In the genomic region with DNA sequence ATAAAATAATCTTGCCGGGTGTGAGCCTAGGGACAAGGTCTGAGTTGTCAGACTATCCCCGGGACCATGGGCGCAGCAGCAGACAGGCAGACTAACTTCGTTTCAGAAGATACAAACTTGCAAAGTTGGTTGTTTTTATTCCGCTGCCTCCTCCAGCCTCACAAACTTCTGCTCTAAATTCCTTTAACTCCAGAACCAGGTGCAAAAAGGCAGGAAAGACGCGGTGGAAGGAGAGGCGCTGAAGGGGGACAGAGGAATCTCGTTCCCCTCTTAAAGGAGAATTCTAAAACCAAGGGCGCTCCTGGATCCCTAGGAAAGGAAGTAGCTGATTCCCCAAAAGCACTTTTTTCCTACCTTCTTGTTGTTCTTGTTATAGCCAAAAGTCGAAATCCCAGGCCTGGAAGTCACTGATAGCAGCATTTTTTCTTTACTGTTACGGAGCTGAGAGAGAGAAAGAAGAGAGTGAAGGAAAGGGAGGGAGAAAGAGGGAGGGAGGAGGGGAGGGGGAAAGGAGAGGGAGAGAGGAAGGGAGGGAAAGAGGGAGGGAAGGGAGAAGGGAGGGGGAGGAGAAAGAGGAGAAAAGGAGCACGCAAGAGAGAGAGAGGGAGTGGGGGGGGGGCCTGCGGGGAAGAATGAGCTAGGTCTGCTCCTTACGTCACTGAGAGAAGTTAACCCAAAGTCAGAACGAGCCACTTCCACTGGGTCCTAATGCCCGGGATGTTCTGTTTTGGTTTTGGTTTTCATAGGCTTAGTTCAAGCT, we compare ENCODE assay signal across 9 mouse cellular contexts. TPM values are rescaled to one million over a fixed set of nuclear protein-coding genes. Genes with fewer than 3 reads are reported as not detected.
A peak's percentile ranks its signal among the peaks of the same experiment; 100 is the strongest.
DNase-seq lines count a peak whose midpoint lies in the region; ATAC-seq and TF ChIP-seq lines count a peak whose summit lies in the region.
"Had no signal": no experiment of that assay in that cellular context is flagged by ENCODE, and none has a peak within 500 bp of the region (broad histone marks: within the 10 kb centered on the region; RNA-seq: fewer than 3 reads in every experiment).

No protein-coding gene starts in this region.

- WGBS in forebrain, embryonic 10.5 days: 1% methylated on average over 17 of the region's 17 CpGs
- WGBS in liver, embryonic 16.5 days (ENCODE audit: insufficient replicate concordance): under 1% methylated on average over 17 of the region's 17 CpGs
- WGBS in neural tube, embryonic 11.5 days: under 1% methylated on average over 17 of the region's 17 CpGs

- H3K27me3 ChIP-seq in ES-Bruce4 (ENCODE audit: control insufficient read depth, insufficient read depth, low read length, poor library complexity, severe bottlenecking): no peaks in the 10 kb centered on the region
- H3K27me3 ChIP-seq in forebrain, embryonic 10.5 days (ENCODE audit: poor library complexity, severe bottlenecking): no peaks in the 10 kb centered on the region
- no peaks in the 10 kb centered on the region for H3K27me3 ChIP-seq in liver, embryonic 16.5 days (ENCODE audit: control insufficient read depth, insufficient read depth, low read depth, low read length)
- no peaks in the 10 kb centered on the region for H3K27me3 ChIP-seq in neural tube, embryonic 11.5 days (ENCODE audit: control insufficient read depth, insufficient read depth, low read length)
- H3K27me3 ChIP-seq in testis, adult 2 months (ENCODE audit: control insufficient read depth, insufficient read depth, low read length): no peaks in the 10 kb centered on the region

- H3K27ac ChIP-seq in ES-Bruce4 (ENCODE audit: insufficient read depth, low read length): peak overlapping the region; percentile 85
- H3K27ac ChIP-seq in brown adipose tissue, adult 24 weeks (replicated peaks; ENCODE audit: low read depth, low read length): peak overlapping the region; percentile 76
- H3K27ac ChIP-seq in forebrain, embryonic 10.5 days: peak overlapping the region; percentile 88
- H3K27ac ChIP-seq in liver, embryonic 16.5 days (ENCODE audit: low read length): peak overlapping the region; percentile 46
- H3K27ac ChIP-seq in neural tube, embryonic 11.5 days (ENCODE audit: low read depth, low read length): peak overlapping the region; percentile 7; the same call in 1 of the 2 replicates
- peak overlapping the region; percentile 77 for H3K27ac ChIP-seq in testis, adult 2 months (ENCODE audit: control insufficient read depth, insufficient read depth, low read depth, low read length)

- peak; percentile 86 for DNase-seq in forebrain, embryonic 10.5 days (ENCODE audit: extremely low spot score, low spot score)
- peak; percentile 79 for DNase-seq in heart, postnatal 10 days
- peak; percentile 79 to 87 for DNase-seq in kidney, postnatal 25 days
- DNase-seq in neural tube, embryonic 11.5 days (ENCODE audit: low spot score): peak; percentile 81

- no peak for TF ChIP-seq EP300 in ES-Bruce4 (IDR thresholded peaks at IDR 0.05; ENCODE audit: insufficient read depth, low read depth, low read length)

- H3K9me3 ChIP-seq in ES-Bruce4 (replicated peaks; ENCODE audit: control insufficient read depth, insufficient read depth, low read length, poor library complexity, severe bottlenecking): no peaks in the 10 kb centered on the region
- no peaks in the 10 kb centered on the region for H3K9me3 ChIP-seq in forebrain, embryonic 10.5 days
- H3K9me3 ChIP-seq in liver, embryonic 16.5 days (replicated peaks; ENCODE audit: control insufficient read depth, low read length): no peaks in the 10 kb centered on the region
- no peaks in the 10 kb centered on the region for H3K9me3 ChIP-seq in neural tube, embryonic 11.5 days (ENCODE audit: control insufficient read depth, low read length)

- TF ChIP-seq POLR2A in ES-Bruce4 (IDR thresholded peaks at IDR 0.05; ENCODE audit: insufficient read depth, low read length): no peak
- no peak for TF ChIP-seq POLR2A in testis, adult 2 months (IDR thresholded peaks at IDR 0.05; ENCODE audit: control insufficient read depth, low read depth, low read length)

- H3K9ac ChIP-seq in ES-Bruce4 (ENCODE audit: low read depth, poor library complexity, severe bottlenecking): peak overlapping the region; percentile 82
- peak overlapping the region; percentile 74 for H3K9ac ChIP-seq in liver, embryonic 16.5 days (ENCODE audit: low read depth, low read length)
- H3K9ac ChIP-seq in neural tube, embryonic 11.5 days (ENCODE audit: low read length): peak overlapping the region; percentile 61

- ATAC-seq in liver, embryonic 16.5 days (ENCODE audit: low read depth): peak; percentile 82
- ATAC-seq in neural tube, embryonic 11.5 days (ENCODE audit: insufficient read depth, low FRiP score, low TSS enrichment): peak; percentile 71

- H3K36me3 ChIP-seq in ES-Bruce4 (ENCODE audit: control insufficient read depth, insufficient read depth, low read length, poor library complexity, severe bottlenecking): no peaks in the 10 kb centered on the region
- H3K36me3 ChIP-seq in forebrain, embryonic 10.5 days (replicated peaks): peaks cover 3% of the 10 kb centered on the region; the same call in 1 of the 2 replicates
- no peaks in the 10 kb centered on the region for H3K36me3 ChIP-seq in liver, embryonic 16.5 days (ENCODE audit: control insufficient read depth, insufficient read depth)
- no peaks in the 10 kb centered on the region for H3K36me3 ChIP-seq in neural tube, embryonic 11.5 days (ENCODE audit: control insufficient read depth, insufficient read depth, low read length)
- H3K36me3 ChIP-seq in testis, adult 2 months (ENCODE audit: control insufficient read depth, insufficient read depth, low read length): no peaks in the 10 kb centered on the region

- peak overlapping the region; percentile 90 for H3K4me3 ChIP-seq in ES-Bruce4 (ENCODE audit: low read depth, low read length)
- peak overlapping the region; percentile 67 for H3K4me3 ChIP-seq in brown adipose tissue, adult 24 weeks (ENCODE audit: insufficient read depth, low read depth, low read length)
- peak overlapping the region; percentile 70 for H3K4me3 ChIP-seq in forebrain, embryonic 10.5 days
- H3K4me3 ChIP-seq in liver, embryonic 16.5 days (ENCODE audit: low read depth, low read length): peak overlapping the region; percentile 75
- peak overlapping the region; percentile 52 for H3K4me3 ChIP-seq in neural tube, embryonic 11.5 days (ENCODE audit: low read depth, low read length)
- H3K4me3 ChIP-seq in testis, adult 2 months (ENCODE audit: control insufficient read depth, low read depth, low read length): peak overlapping the region; percentile 79

- intact Hi-C loops in heart, postnatal 10 days (cut with DNase I): no loop called here

- H3K4me2 ChIP-seq in liver, embryonic 16.5 days (ENCODE audit: low read depth, low read length): peak overlapping the region; percentile 83
- peak overlapping the region; percentile 64 for H3K4me2 ChIP-seq in neural tube, embryonic 11.5 days (ENCODE audit: low read depth)

- TF ChIP-seq CTCF in ES-Bruce4 (IDR thresholded peaks at IDR 0.05; ENCODE audit: low read depth, low read length): no peak
- TF ChIP-seq CTCF in testis, adult 2 months (IDR thresholded peaks at IDR 0.05; ENCODE audit: control insufficient read depth, insufficient read depth, insufficient replicate concordance, low read depth, low read length): no peak

- no peaks in the 10 kb centered on the region for H3K4me1 ChIP-seq in ES-Bruce4 (ENCODE audit: control insufficient read depth, insufficient read depth, low read length)
- peaks cover 9% of the 10 kb centered on the region for H3K4me1 ChIP-seq in brown adipose tissue, adult 24 weeks (ENCODE audit: control insufficient read depth, insufficient read depth, insufficient read length, low read length)
- peaks cover 35% of the 10 kb centered on the region for H3K4me1 ChIP-seq in forebrain, embryonic 10.5 days
- H3K4me1 ChIP-seq in liver, embryonic 16.5 days (ENCODE audit: control insufficient read depth, low read depth, low read length): peaks cover 16% of the 10 kb centered on the region
- peaks cover 12% of the 10 kb centered on the region for H3K4me1 ChIP-seq in neural tube, embryonic 11.5 days (ENCODE audit: control insufficient read depth, insufficient read depth, low read length)
- no peaks in the 10 kb centered on the region for H3K4me1 ChIP-seq in testis, adult 2 months (ENCODE audit: control insufficient read depth, insufficient read depth, low read length)

RNA-seq across cellular contexts. Expression of a gene that starts 3.9 kb away (rescaled TPM):
- 133 and 137 TPM in 2 replicates for polyA plus RNA-seq in ES-Bruce4 (2011; ENCODE audit: insufficient read depth, insufficient read length, low read depth, missing spikeins)
- polyA plus RNA-seq in brown adipose tissue, adult 24 weeks (2012; ENCODE audit: insufficient read depth, insufficient read length, missing spikeins): 93.3 and 95.4 TPM in 2 replicates
- polyA plus RNA-seq in forebrain, embryonic 10.5 days (2016; fragmentation: Nextera tagmentation; extraction: Ambion mirVana): 26.6 and 28.6 TPM in 2 replicates
- 10 to 100 TPM; 82.8 to 91.0 TPM for total RNA-seq in heart, postnatal 10 days (2021)
- polyA plus RNA-seq in liver, embryonic 16.5 days (2015; fragmentation: Nextera tagmentation; extraction: Ambion mirVana): 5.5 and 7.3 TPM in 2 replicates
- 17.9 and 19.9 TPM in 2 replicates for polyA plus RNA-seq in neural tube, embryonic 11.5 days (2014; fragmentation: Nextera tagmentation; extraction: Ambion mirVana)
- 17.3 and 19.4 TPM in 2 replicates for polyA plus RNA-seq in testis, adult 2 months (2012; rRNA removed)

RNA-seq across cellular contexts. Expression of a gene that starts 18.1 kb away (rescaled TPM):
- 24.3 and 30.9 TPM in 2 replicates for polyA plus RNA-seq in ES-Bruce4 (2011; ENCODE audit: insufficient read depth, insufficient read length, low read depth, missing spikeins)
- polyA plus RNA-seq in brown adipose tissue, adult 24 weeks (2012; ENCODE audit: insufficient read depth, insufficient read length, missing spikeins): 0.87 TPM in 1 of 2 replicates, not detected in the other
- polyA plus RNA-seq in forebrain, embryonic 10.5 days (2016; fragmentation: Nextera tagmentation; extraction: Ambion mirVana): 1.5 and 2.3 TPM in 2 replicates
- total RNA-seq in heart, postnatal 10 days (2021): under 1 TPM; 0.64 to 0.67 TPM
- polyA plus RNA-seq in liver, embryonic 16.5 days (2015; fragmentation: Nextera tagmentation; extraction: Ambion mirVana): 14.8 and 21.4 TPM in 2 replicates
- 1.2 and 1.5 TPM in 2 replicates for polyA plus RNA-seq in neural tube, embryonic 11.5 days (2014; fragmentation: Nextera tagmentation; extraction: Ambion mirVana)
- 3.7 and 5.3 TPM in 2 replicates for polyA plus RNA-seq in testis, adult 2 months (2012; rRNA removed)

RNA-seq across cellular contexts. Expression of a gene that starts 35.4 kb away (rescaled TPM):
- polyA plus RNA-seq in ES-Bruce4 (2011; ENCODE audit: insufficient read depth, insufficient read length, low read depth, missing spikeins): 21.8 and 21.9 TPM in 2 replicates
- polyA plus RNA-seq in brown adipose tissue, adult 24 weeks (2012; ENCODE audit: insufficient read depth, insufficient read length, missing spikeins): 7.8 and 10.0 TPM in 2 replicates
- polyA plus RNA-seq in forebrain, embryonic 10.5 days (2016; fragmentation: Nextera tagmentation; extraction: Ambion mirVana): 29.9 and 32.3 TPM in 2 replicates
- 10 to 100 TPM; 42.1 to 44.6 TPM for total RNA-seq in heart, postnatal 10 days (2021)
- polyA plus RNA-seq in liver, embryonic 16.5 days (2015; fragmentation: Nextera tagmentation; extraction: Ambion mirVana): 28.0 and 30.8 TPM in 2 replicates
- 26.2 and 28.0 TPM in 2 replicates for polyA plus RNA-seq in neural tube, embryonic 11.5 days (2014; fragmentation: Nextera tagmentation; extraction: Ambion mirVana)
- polyA plus RNA-seq in testis, adult 2 months (2012; rRNA removed): 3.1 and 3.4 TPM in 2 replicates

RNA-seq across cellular contexts. Expression of a gene that starts 49.5 kb away (rescaled TPM):
- 0.37 and 0.62 TPM in 2 replicates for polyA plus RNA-seq in ES-Bruce4 (2011; ENCODE audit: insufficient read depth, insufficient read length, low read depth, missing spikeins)
- polyA plus RNA-seq in brown adipose tissue, adult 24 weeks (2012; ENCODE audit: insufficient read depth, insufficient read length, missing spikeins): not detected in 2 replicates
- polyA plus RNA-seq in forebrain, embryonic 10.5 days (2016; fragmentation: Nextera tagmentation; extraction: Ambion mirVana): 0.55 and 0.69 TPM in 2 replicates
- not detected for total RNA-seq in heart, postnatal 10 days (2021)
- polyA plus RNA-seq in liver, embryonic 16.5 days (2015; fragmentation: Nextera tagmentation; extraction: Ambion mirVana): 0.05 TPM in 1 of 2 replicates, not detected in the other
- not detected in 2 replicates for polyA plus RNA-seq in neural tube, embryonic 11.5 days (2014; fragmentation: Nextera tagmentation; extraction: Ambion mirVana)
- polyA plus RNA-seq in testis, adult 2 months (2012; rRNA removed): not detected in 2 replicates
- total RNA-seq: layer of hippocampus, postnatal 10 days had no signal

RNA-seq across cellular contexts. Expression of a gene that starts 55.7 kb away (rescaled TPM):
- polyA plus RNA-seq in ES-Bruce4 (2011; ENCODE audit: insufficient read depth, insufficient read length, low read depth, missing spikeins): 57.7 and 64.1 TPM in 2 replicates
- 3.6 and 5.3 TPM in 2 replicates for polyA plus RNA-seq in brown adipose tissue, adult 24 weeks (2012; ENCODE audit: insufficient read depth, insufficient read length, missing spikeins)
- 108 and 112 TPM in 2 replicates for polyA plus RNA-seq in forebrain, embryonic 10.5 days (2016; fragmentation: Nextera tagmentation; extraction: Ambion mirVana)
- 10 to 100 TPM; 11.5 to 17.3 TPM for total RNA-seq in heart, postnatal 10 days (2021)
- 23.5 and 23.6 TPM in 2 replicates for polyA plus RNA-seq in liver, embryonic 16.5 days (2015; fragmentation: Nextera tagmentation; extraction: Ambion mirVana)
- 58.7 and 61.2 TPM in 2 replicates for polyA plus RNA-seq in neural tube, embryonic 11.5 days (2014; fragmentation: Nextera tagmentation; extraction: Ambion mirVana)
- 3.4 and 4.4 TPM in 2 replicates for polyA plus RNA-seq in testis, adult 2 months (2012; rRNA removed)

Comparison
In these comparisons a context has a peak if more than half of its experiments do, and no peak if none do; other contexts are left out.
1. Peak in every context shown above with its lines: DNase-seq, ATAC-seq, H3K4me3 ChIP-seq and H3K27ac ChIP-seq.
2. H3K27ac ChIP-seq: peak in every context shown above with its lines; median percentile 88 in forebrain, embryonic 10.5 days; 85 in ES-Bruce4; 77 in testis, adult 2 months; 76 in brown adipose tissue, adult 24 weeks; 46 in liver, embryonic 16.5 days; 7 in neural tube, embryonic 11.5 days.